Comparison of ENCODE assay signal across 11 mouse cellular contexts in genomic region chr14:120971313-120971712, GRCm38 (mm10).
DNase-seq lines count a peak whose midpoint lies in the region; ATAC-seq and TF ChIP-seq lines count a peak whose summit lies in the region.
"Had no signal": no experiment of that assay in that cellular context is flagged by ENCODE, and none has a peak within 500 bp of the region (broad histone marks: within the 10 kb centered on the region; RNA-seq: fewer than 3 reads in every experiment).

No protein-coding gene starts in this region.

- no peak for DNase-seq in kidney, postnatal 0 days (ENCODE audit: low spot score)
- no peak for DNase-seq in kidney, adult 11 months
- DNase-seq in A20 (ENCODE audit: low read depth, low spot score), result peak; percentile 81
- no peak for DNase-seq in ovary, postnatal 10 days (ENCODE audit: low spot score)
- no peak for DNase-seq in gastrocnemius, postnatal 36 days
- DNase-seq: spleen, adult 18-20 months had no signal

- ATAC-seq in kidney, postnatal 0 days (replicated peaks; ENCODE audit: low FRiP score, low read depth), result no peak
- ATAC-seq in granulocyte monocyte progenitor cell, adult 5-6 weeks (replicated peaks; ENCODE audit: poor library complexity, severe bottlenecking), result 0 out of 2 replicates have a peak, but pooled peaks have one; percentile 37
- ATAC-seq: forebrain, embryonic 15.5 days had no signal

- H3K9ac ChIP-seq in kidney, postnatal 0 days (ENCODE audit: low read depth, low read length), result no peak overlapping the region
- H3K9ac ChIP-seq in ES-Bruce4 (ENCODE audit: low read depth, poor library complexity, severe bottlenecking), result no peak overlapping the region
- H3K9ac ChIP-seq: forebrain, embryonic 15.5 days; limb, embryonic 15.5 days had no signal

- no peak overlapping the region for H3K27ac ChIP-seq in kidney, postnatal 0 days
- H3K27ac ChIP-seq in ES-Bruce4 (ENCODE audit: insufficient read depth, low read length), result no peak overlapping the region
- H3K27ac ChIP-seq: forebrain, embryonic 15.5 days; limb, embryonic 15.5 days had no signal

- H3K4me3 ChIP-seq in kidney, postnatal 0 days (replicated peaks; ENCODE audit: low read depth, low read length), result no peak overlapping the region
- H3K4me3 ChIP-seq in ES-Bruce4 (ENCODE audit: low read depth, low read length), result no peak overlapping the region
- H3K4me3 ChIP-seq: forebrain, embryonic 15.5 days; limb, embryonic 15.5 days; myocyte had no signal

- no peaks in the 10 kb centered on the region for H3K9me3 ChIP-seq in kidney, postnatal 0 days (replicated peaks; ENCODE audit: low read length)
- H3K9me3 ChIP-seq in ES-Bruce4 (replicated peaks; ENCODE audit: control insufficient read depth, insufficient read depth, low read length, poor library complexity, severe bottlenecking), result peaks cover 10% of the 10 kb centered on the region
- H3K9me3 ChIP-seq: forebrain, embryonic 15.5 days; limb, embryonic 15.5 days had no signal

- H3K36me3 ChIP-seq in kidney, postnatal 0 days (ENCODE audit: insufficient read depth, low read length), result no peaks in the 10 kb centered on the region
- H3K36me3 ChIP-seq in ES-Bruce4 (ENCODE audit: control insufficient read depth, insufficient read depth, low read length, poor library complexity, severe bottlenecking), result no peaks in the 10 kb centered on the region
- H3K36me3 ChIP-seq: forebrain, embryonic 15.5 days; limb, embryonic 15.5 days had no signal

- TF ChIP-seq EP300 in ES-Bruce4 (IDR thresholded peaks at IDR 0.05; ENCODE audit: insufficient read depth, low read depth, low read length), result no peak

- no peak overlapping the region for H3K4me2 ChIP-seq in kidney, postnatal 0 days (ENCODE audit: low read length)
- H3K4me2 ChIP-seq: forebrain, embryonic 15.5 days; limb, embryonic 15.5 days had no signal

- WGBS in kidney, postnatal 0 days, result 59% methylated on average over 6 of the region's 6 CpGs

- peak; percentile 55 for TF ChIP-seq CTCF in kidney, postnatal 0 days (IDR thresholded peaks at IDR 0.05; ENCODE audit: low read depth)
- peak; percentile 31 for TF ChIP-seq CTCF in ES-Bruce4 (IDR thresholded peaks at IDR 0.05; ENCODE audit: low read depth, low read length)

- H3K4me1 ChIP-seq in kidney, postnatal 0 days (replicated peaks; ENCODE audit: insufficient read depth, low read length), result no peaks in the 10 kb centered on the region
- H3K4me1 ChIP-seq in ES-Bruce4 (ENCODE audit: control insufficient read depth, insufficient read depth, low read length), result no peaks in the 10 kb centered on the region
- H3K4me1 ChIP-seq: forebrain, embryonic 15.5 days; limb, embryonic 15.5 days had no signal

- H3K27me3 ChIP-seq in kidney, postnatal 0 days (ENCODE audit: insufficient read depth, low read length), result no peaks in the 10 kb centered on the region
- no peaks in the 10 kb centered on the region for H3K27me3 ChIP-seq in ES-Bruce4 (ENCODE audit: control insufficient read depth, insufficient read depth, low read length, poor library complexity, severe bottlenecking)
- H3K27me3 ChIP-seq: forebrain, embryonic 15.5 days; limb, embryonic 15.5 days had no signal

- intact Hi-C loops in gastrocnemius, postnatal 36 days (cut with DNase I), result loop anchor here (5.0 kb wide), 1 partner anchor 139 kb away; no protein-coding TSS in a partner anchor

- TF ChIP-seq POLR2A in ES-Bruce4 (IDR thresholded peaks at IDR 0.05; ENCODE audit: insufficient read depth, low read length), result no peak
